Mouse (Mus musculus) erythroblast, embryonic 14.5 days (primary cell): ENCODE data around the gene Ifi208. TPM values are rescaled to one million over a fixed set of nuclear protein-coding genes. Genes with fewer than 3 reads are reported as not detected.

Source experiments
- H3K27me3 ChIP-seq: 2 replicates; pipeline ENCODE4 v1.6.1; 2012; ENCODE audit warnings: inconsistent platforms; ENCODE audit not compliant: control insufficient read depth
- H3K36me3 ChIP-seq: 2 replicates; pipeline ENCODE4 v1.6.1; 2012; ENCODE audit warnings: mild to moderate bottlenecking, inconsistent platforms; ENCODE audit not compliant: control insufficient read depth
- H3K4me1 ChIP-seq: 2 replicates; pipeline ENCODE4 v1.6.1; 2012; ENCODE audit warnings: inconsistent platforms; ENCODE audit not compliant: control insufficient read depth
- H3K4me3 ChIP-seq: replicated peaks from 2 replicates; pipeline ENCODE3; 2012; ENCODE audit warnings: moderate library complexity, mild to moderate bottlenecking, inconsistent platforms
- H3K9me3 ChIP-seq: 2 replicates; pipeline ENCODE4 v1.6.1; 2012; ENCODE audit warnings: low read length, inconsistent platforms, mixed read lengths; ENCODE audit not compliant: control insufficient read depth
- GATA1 ChIP-seq: IDR thresholded peaks from 2 replicates; pipeline ENCODE4 v1.6.1; 2012; ENCODE audit warnings: low read length, inconsistent platforms, mixed read lengths
- TAL1 ChIP-seq: IDR thresholded peaks from 3 replicates; pipeline ENCODE4 v1.6.1; 2012; ENCODE audit warnings: low read length, inconsistent platforms, mixed read lengths
- polyA plus RNA-seq: library from polyadenylated mRNA; stranded (reverse); fragments of >175 nt; gene quantifications from 2 replicates; pipeline ENCODE4 v1.2.3, GENCODE M21; 2012

The Ifi208 gene
- polyA plus RNA-seq, 1 experiment, result 0.01 TPM

GRCm38 (mm10) chr1:173736986-173737385, 63.5 kb downstream of the Ifi208 start:
- TF ChIP-seq GATA1, result no peak
- TF ChIP-seq TAL1, result no peak
- no peaks in the 10 kb centered on the region for H3K9me3 ChIP-seq
- no peaks in the 10 kb centered on the region for H3K27me3 ChIP-seq
- H3K4me1 ChIP-seq, result no peaks in the 10 kb centered on the region
- H3K4me3 ChIP-seq, result no peak overlapping the region
- H3K36me3 ChIP-seq, result no peaks in the 10 kb centered on the region

DNA sequence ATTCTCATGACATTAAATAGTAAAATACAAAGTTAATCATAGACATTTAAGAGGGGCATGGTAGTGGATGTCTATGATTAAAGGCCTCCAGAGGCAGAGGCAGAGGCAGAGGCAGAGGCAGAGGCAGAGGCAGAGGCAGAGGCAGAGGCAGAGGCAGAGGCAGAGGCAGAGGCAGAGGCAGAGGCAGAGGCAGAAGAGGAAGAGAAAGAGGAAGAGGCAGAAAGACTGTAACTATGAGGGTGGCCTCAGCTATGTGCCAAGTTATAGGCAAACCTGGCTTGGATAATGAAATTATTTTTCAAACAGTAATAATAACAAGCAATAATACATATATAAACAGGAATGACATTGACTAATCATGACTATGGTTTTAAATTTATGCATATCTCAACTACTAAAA, 67.1 kb downstream of the Ifi208 start:
- H3K36me3 ChIP-seq, result no peaks in the 10 kb centered on the region
- TF ChIP-seq TAL1, result no peak
- H3K4me1 ChIP-seq, result no peaks in the 10 kb centered on the region
- H3K4me3 ChIP-seq, result no peak overlapping the region
- no peaks in the 10 kb centered on the region for H3K27me3 ChIP-seq
- no peaks in the 10 kb centered on the region; the same call in 1 of the 2 replicates for H3K9me3 ChIP-seq

- no peaks in the 10 kb centered on the region for H3K4me1 ChIP-seq
- no peaks in the 10 kb centered on the region; the same call in 1 of the 2 replicates for H3K9me3 ChIP-seq
- no peaks in the 10 kb centered on the region for H3K27me3 ChIP-seq
- H3K36me3 ChIP-seq, result no peaks in the 10 kb centered on the region
- H3K4me3 ChIP-seq, result no peak within 1 kb of the TSS
- TF ChIP-seq TAL1, result no peak
- no peak for TF ChIP-seq GATA1
These were observed 68.2 kb downstream of the Ifi208 start, which contains the start of gene Ifi207 for GRCm38 (mm10) chr1:173741656-173742055. Gene Ifi207 (minus strand): TSS chr1:173741747.

GRCm38 (mm10) chr1:173742262-173742661, 68.8 kb downstream of the Ifi208 start:
- no peaks in the 10 kb centered on the region for H3K27me3 ChIP-seq
- no peaks in the 10 kb centered on the region for H3K36me3 ChIP-seq
- H3K4me3 ChIP-seq, result no peak overlapping the region
- H3K9me3 ChIP-seq, result no peaks in the 10 kb centered on the region; the same call in 1 of the 2 replicates
- TF ChIP-seq TAL1 (no peak), GATA1 (no peak)
- no peaks in the 10 kb centered on the region for H3K4me1 ChIP-seq

Other genes with a start within 250 kb of the Ifi208 start
- 0.12 TPM in 1 of 2 replicates, not detected in the other for gene Ifi206, start 182.6 kb upstream of the Ifi208 start, polyA plus RNA-seq
- not detected in 2 replicates for gene Ifi214, start 137.7 kb upstream of the Ifi208 start, polyA plus RNA-seq
- gene Ifi213, start 74.4 kb upstream of the Ifi208 start, polyA plus RNA-seq, result not detected in 2 replicates
- not detected in 2 replicates for gene Ifi209, start 42.8 kb upstream of the Ifi208 start, polyA plus RNA-seq
- gene Ifi207, start 68.1 kb downstream of the Ifi208 start, polyA plus RNA-seq, result not detected in 2 replicates
- not detected in 2 replicates for gene Ifi204, start 93.3 kb downstream of the Ifi208 start, polyA plus RNA-seq
- not detected in 2 replicates for gene Ifi211, start 239.4 kb downstream of the Ifi208 start, polyA plus RNA-seq